Mouse (Mus musculus) testis, adult 2 months (tissue): ENCODE measurements at regions not wholly inside any gene's neighbourhood (a gene's known extent, or its start where the extent isn't known, plus 50 kb on each side); places are given as distances from the start of the nearest gene placed in this dataset.

Source experiments
- CTCF ChIP-seq: fragments of 200-500 bp; IDR thresholded peaks from 2 replicates; pipeline ENCODE4 v1.5.1; 2012; ENCODE audit warnings: low read depth, mild to moderate bottlenecking, inconsistent platforms, low read length, moderate library complexity; ENCODE audit not compliant: control insufficient read depth, insufficient read depth, insufficient replicate concordance
- POLR2A ChIP-seq: fragments of 200-500 bp; IDR thresholded peaks from 2 replicates; pipeline ENCODE4 v1.6.1; 2012; ENCODE audit warnings: low read depth, mild to moderate bottlenecking, inconsistent platforms, low read length, moderate library complexity; ENCODE audit not compliant: control insufficient read depth

- no peak for TF ChIP-seq POLR2A
- TF ChIP-seq CTCF = no peak
Measured at GRCm38 (mm10) chrX:142516406-142517131, 126.2 kb upstream of the Acsl4 start.
